Mouse (Mus musculus) lung, postnatal 0 days (tissue): ENCODE data around the gene Snrpf. TPM values are rescaled to one million over a fixed set of nuclear protein-coding genes. Genes with fewer than 3 reads are reported as not detected.

ENCODE experiments used
- ATAC-seq: fragments of 200-750 bp; cut with Nextera tagmentation; 2 replicates; pipeline ENCODE4 v1.8.0; 2017; ENCODE audit warnings: moderate library complexity
- DNase-seq: peaks from one replicate; pipeline ENCODE4 v3.0.0-alpha.2; 2016; ENCODE audit warnings: low spot score
- H3K27ac ChIP-seq: fragments of 300-500 bp; sonication (generic); 2 replicates; pipeline ENCODE4 v1.5.1; 2014; ENCODE audit warnings: antibody characterized with exemption, mild to moderate bottlenecking, low read length, mixed read lengths
- H3K27me3 ChIP-seq: fragments of 300-500 bp; sonication (generic); replicated peaks from 2 replicates; pipeline ENCODE4 v1.6.1; 2014; ENCODE audit warnings: low read length, mixed read lengths; ENCODE audit not compliant: insufficient read depth
- H3K36me3 ChIP-seq: fragments of 300-500 bp; sonication (generic); 2 replicates; pipeline ENCODE4 v1.6.1; 2014; ENCODE audit warnings: low read length, mixed read lengths; ENCODE audit not compliant: insufficient read depth
- H3K4me1 ChIP-seq: fragments of 300-500 bp; sonication (generic); 2 replicates; pipeline ENCODE4 v1.6.1; 2014; ENCODE audit warnings: antibody characterized with exemption, low read depth, low read length, mixed read lengths; ENCODE audit not compliant: insufficient read depth
- H3K4me2 ChIP-seq: fragments of 300-500 bp; sonication (generic); replicated peaks from 2 replicates; pipeline ENCODE4 v1.6.1; 2014; ENCODE audit warnings: low read depth, mild to moderate bottlenecking, low read length, moderate library complexity, mixed read lengths
- H3K4me3 ChIP-seq: fragments of 300-500 bp; sonication (generic); 2 replicates; pipeline ENCODE4 v1.5.1; 2014; ENCODE audit warnings: low read depth, low read length
- H3K9ac ChIP-seq: fragments of 300-500 bp; sonication (generic); replicated peaks from 2 replicates; pipeline ENCODE4 v1.6.1; 2014; ENCODE audit warnings: low read depth, mild to moderate bottlenecking
- H3K9me3 ChIP-seq: fragments of 300-500 bp; sonication (generic); 2 replicates; pipeline ENCODE4 v1.6.1; 2016; ENCODE audit warnings: low read length, mixed read lengths
- CTCF ChIP-seq: IDR thresholded peaks from 2 replicates; pipeline ENCODE4 v1.5.1; 2016; ENCODE audit warnings: antibody characterized with exemption, mild to moderate bottlenecking
- EP300 ChIP-seq: IDR thresholded peaks from 2 replicates; pipeline ENCODE4 v1.6.1; 2016; ENCODE audit warnings: antibody characterized with exemption, mild to moderate bottlenecking, control low read depth
- WGBS: fragments of 180-500 bp; shearing (Covaris S2); extraction: QIAGEN DNeasy Blood & Tissue Kit; methylation state at CpG from one replicate; pipeline ENCODE4 v1.1.7; 2014; 5-methylcytosine and 5-hydroxymethylcytosine counted together
- polyA plus RNA-seq: library from polyadenylated mRNA; unstranded; fragments of >200 nt; fragmentation: Nextera tagmentation; extraction: Ambion mirVana; gene quantifications from 2 replicates; pipeline ENCODE4 v1.2.1, GENCODE M21; 2015

Snrpf gene
- polyA plus RNA-seq, 1 experiment from 2014 or later = 58.7 TPM

- ATAC-seq = peak; percentile 20; the same call in 1 of the 2 replicates
- Histone ChIP-seq H3K9me3 (no peaks in the 10 kb centered on the region), H3K4me3 (peak overlapping the region; percentile 30), H3K27me3 (no peaks in the 10 kb centered on the region), H3K9ac (no peak overlapping the region), H3K36me3 (no peaks in the 10 kb centered on the region), H3K4me2 (peak overlapping the region; percentile 49), H3K4me1 (peaks cover 7% of the 10 kb centered on the region; the same call in 1 of the 2 replicates), H3K27ac (no peak overlapping the region)
- TF ChIP-seq CTCF = peak; percentile 84
- TF ChIP-seq EP300 = 0 out of 2 replicates have a peak, but pooled peaks have one; percentile 23
- DNase-seq = peak; percentile 89
- WGBS = 2% methylated on average over 22 of the region's 22 CpGs
Measured at GRCm38 (mm10) chr10:93594022-93594482, 4.5 kb upstream of the Snrpf start.

DNA sequence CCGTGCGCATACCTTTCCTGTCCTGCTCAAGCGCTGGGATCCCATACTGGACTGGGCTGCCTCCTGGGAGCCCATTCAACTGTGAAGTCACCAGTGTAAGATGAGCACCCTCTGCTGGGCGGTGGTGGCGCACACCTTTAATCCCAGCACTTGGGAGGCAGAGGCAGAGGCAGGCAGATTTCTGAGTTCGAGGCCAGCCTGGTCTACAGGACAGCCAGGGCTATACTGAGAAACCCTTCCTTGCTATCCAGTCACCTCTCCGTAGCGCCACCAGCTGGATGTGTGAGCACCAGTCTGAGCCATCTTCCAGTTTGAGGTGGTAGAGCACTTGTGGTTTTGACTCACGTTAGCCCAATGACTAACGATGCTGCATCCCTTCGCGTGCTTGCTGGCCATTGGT, 3.0 kb upstream of the Snrpf start:
- whole genome bisulfite sequencing = 53% methylated on average over 12 of the region's 12 CpGs
- no peak for ATAC-seq
- Histone ChIP-seq H3K9me3 (no peaks in the 10 kb centered on the region), H3K4me2 (no peak overlapping the region), H3K9ac (no peak overlapping the region), H3K27me3 (no peaks in the 10 kb centered on the region), H3K36me3 (no peaks in the 10 kb centered on the region), H3K27ac (no peak overlapping the region), H3K4me3 (no peak overlapping the region), H3K4me1 (peaks cover 13% of the 10 kb centered on the region; the same call in 1 of the 2 replicates)
- DNase-seq = no peak
- TF ChIP-seq EP300 = no peak
- peak; percentile 53 for TF ChIP-seq CTCF

GRCm38 (mm10) chr10:93588796-93589195, 710 bp downstream of the Snrpf start:
- TF ChIP-seq EP300 (no peak), CTCF (no peak)
- peaks cover 10% of the 10 kb centered on the region; the same call in 1 of the 2 replicates for H3K4me1 ChIP-seq
- DNase-seq (peak; percentile 14), ATAC-seq (no peak)
- H3K4me3 ChIP-seq = peak overlapping the region; percentile 72
- peak overlapping the region; percentile 66 for H3K27ac ChIP-seq
- peak overlapping the region; percentile 60 for H3K9ac ChIP-seq
- H3K4me2 ChIP-seq = peak overlapping the region; percentile 78
- no peaks in the 10 kb centered on the region for H3K36me3 ChIP-seq
- no peaks in the 10 kb centered on the region for H3K9me3 ChIP-seq
- H3K27me3 ChIP-seq = no peaks in the 10 kb centered on the region
- 1% methylated on average over 11 of the region's 11 CpGs for WGBS

- peak; percentile 86 for TF ChIP-seq CTCF
- no peak for TF ChIP-seq EP300
- H3K27me3 ChIP-seq = no peaks in the 10 kb centered on the region
- ATAC-seq (peak; percentile 28; the same call in 1 of the 2 replicates), DNase-seq (peak; percentile 89)
- no peak overlapping the region for H3K9ac ChIP-seq
- H3K4me3 ChIP-seq = no peak overlapping the region
- H3K4me2 ChIP-seq = no peak overlapping the region
- no peaks in the 10 kb centered on the region for H3K9me3 ChIP-seq
- H3K36me3 ChIP-seq = no peaks in the 10 kb centered on the region
- WGBS = 62% methylated on average over 13 of the region's 13 CpGs
- no peak overlapping the region for H3K27ac ChIP-seq
- H3K4me1 ChIP-seq = no peaks in the 10 kb centered on the region
Measured at GRCm38 (mm10) chr10:93577271-93577886, 12.1 kb downstream of the Snrpf start.

DNA sequence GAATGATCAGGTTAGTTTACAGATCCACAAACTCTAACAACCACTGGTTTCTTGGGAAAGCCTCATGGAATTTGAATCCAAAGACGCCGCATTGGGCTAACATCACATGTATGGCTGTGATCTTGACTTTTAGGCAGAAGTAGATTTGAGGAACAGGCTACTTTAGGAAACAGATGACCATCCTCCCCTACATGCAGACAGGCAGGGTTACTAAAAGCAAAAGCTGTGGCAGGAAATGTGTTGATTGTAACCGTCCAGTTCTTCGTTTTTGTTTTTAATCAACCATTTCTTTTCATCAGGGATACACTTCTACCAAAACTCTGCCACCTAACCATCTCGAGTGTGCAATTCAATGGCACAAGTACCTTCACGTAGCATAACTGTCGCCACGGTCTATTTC, 13.5 kb downstream of the Snrpf start:
- Histone ChIP-seq H3K9ac (no peak overlapping the region), H3K9me3 (no peaks in the 10 kb centered on the region), H3K4me2 (no peak overlapping the region), H3K4me1 (no peaks in the 10 kb centered on the region), H3K27ac (no peak overlapping the region), H3K36me3 (no peaks in the 10 kb centered on the region), H3K27me3 (no peaks in the 10 kb centered on the region), H3K4me3 (no peak overlapping the region)
- TF ChIP-seq EP300 (no peak), CTCF (no peak)
- ATAC-seq = no peak
- WGBS = 87% methylated on average over 8 of the region's 8 CpGs
- DNase-seq = no peak

DNA sequence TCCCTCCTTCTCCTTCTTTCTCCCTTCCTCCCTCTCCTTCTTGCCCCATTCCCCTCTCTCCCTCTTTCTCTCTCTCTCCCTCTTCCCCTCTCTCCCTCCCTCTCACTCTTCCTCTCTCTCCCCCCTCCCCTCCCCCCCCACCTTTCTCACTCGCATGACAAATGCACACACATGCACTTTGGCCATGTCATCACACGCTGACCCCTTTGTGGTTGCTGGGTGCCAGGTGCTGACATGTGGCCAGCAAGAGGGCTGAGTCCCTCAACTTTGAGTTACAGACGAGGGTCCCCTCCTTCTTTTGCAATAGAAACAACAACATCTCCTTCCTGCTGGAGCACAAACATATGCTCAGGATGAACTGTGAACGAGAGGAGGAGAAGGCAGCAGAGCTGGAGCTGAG, 14.5 kb downstream of the Snrpf start:
- no peak for TF ChIP-seq CTCF
- no peak for TF ChIP-seq EP300
- H3K4me3 ChIP-seq = no peak overlapping the region
- DNase-seq = no peak
- H3K36me3 ChIP-seq = no peaks in the 10 kb centered on the region
- 41% methylated on average over 4 of the region's 4 CpGs for WGBS
- no peak for ATAC-seq
- no peak overlapping the region for H3K9ac ChIP-seq
- no peaks in the 10 kb centered on the region for H3K4me1 ChIP-seq
- H3K9me3 ChIP-seq = no peaks in the 10 kb centered on the region
- H3K27ac ChIP-seq = no peak overlapping the region
- H3K27me3 ChIP-seq = no peaks in the 10 kb centered on the region
- no peak overlapping the region for H3K4me2 ChIP-seq
